Mouse (Mus musculus): ENCODE measurements at regions not wholly inside any gene's neighbourhood (a gene's known extent, or its start where the extent isn't known, plus 50 kb on each side); places are given as distances from the start of the nearest gene placed in this dataset.

DNA sequence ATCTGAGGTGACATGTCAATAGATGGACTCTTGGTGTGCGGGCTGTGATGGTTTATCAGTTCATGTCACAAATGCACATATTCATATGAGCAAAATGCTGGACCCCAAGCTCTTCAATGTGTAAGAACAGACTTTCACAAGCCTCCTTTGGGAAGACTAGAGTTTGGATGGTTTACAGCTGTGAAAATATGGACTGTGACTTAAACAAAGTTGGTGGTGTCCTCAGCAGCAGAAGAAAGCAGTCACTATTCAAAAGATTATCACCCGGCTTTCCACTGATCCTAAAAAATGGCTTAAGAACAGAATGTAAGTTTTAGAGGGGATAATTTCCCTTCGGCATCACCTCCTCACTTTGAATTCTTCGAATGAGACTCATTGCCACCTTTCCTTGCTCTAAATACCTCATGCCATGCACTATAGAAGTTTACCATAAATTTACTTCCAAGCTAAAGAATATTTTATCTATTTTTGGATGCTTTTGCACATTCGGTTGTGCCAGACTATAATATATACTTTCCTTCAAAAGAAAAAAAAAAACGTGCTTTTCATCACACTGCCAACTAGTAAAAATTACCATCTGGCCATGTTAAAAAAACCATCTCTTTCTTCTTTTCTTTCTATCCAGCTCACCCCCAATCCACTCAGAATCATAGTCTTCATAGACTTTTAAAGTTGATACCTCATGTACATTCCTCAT lies 201.2 kb downstream of the Lipi start:
- Histone ChIP-seq H3K27me3 (ENCODE audit: control insufficient read depth, insufficient read depth, low read length) (no peaks in the 10 kb centered on the region), H3K36me3 (ENCODE audit: control insufficient read depth, insufficient read depth, low read length) (no peaks in the 10 kb centered on the region), H3K4me3 (ENCODE audit: control insufficient read depth, low read depth, low read length) (no peak overlapping the region), H3K27ac (ENCODE audit: control insufficient read depth, insufficient read depth, low read depth, low read length) (no peak overlapping the region), H3K4me1 (ENCODE audit: control insufficient read depth, insufficient read depth, low read length) (no peaks in the 10 kb centered on the region)
- TF ChIP-seq CTCF (IDR thresholded peaks at IDR 0.05; ENCODE audit: control insufficient read depth, insufficient read depth, insufficient replicate concordance, low read depth, low read length) (no peak), POLR2A (IDR thresholded peaks at IDR 0.05; ENCODE audit: control insufficient read depth, low read depth, low read length) (no peak)

DNA sequence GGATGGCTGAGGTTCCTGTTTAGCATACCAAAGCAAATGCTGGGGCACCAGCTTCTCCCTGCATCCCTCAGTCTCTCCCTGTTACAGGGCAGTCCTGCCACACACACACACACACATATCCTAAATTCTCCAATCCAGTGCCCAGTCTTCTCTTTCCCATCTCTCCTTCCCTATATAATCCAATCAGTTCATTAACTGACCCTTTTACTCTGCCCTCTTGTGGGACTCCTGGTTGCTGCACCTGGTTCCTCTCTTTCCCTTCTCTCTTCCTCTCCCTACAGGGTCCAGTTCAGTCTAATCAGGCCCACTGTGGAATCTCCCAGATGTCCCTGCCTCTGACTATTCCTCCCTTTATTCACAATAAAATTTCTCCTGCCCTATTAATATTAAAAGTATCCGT lies 204.7 kb downstream of the Lipi start:
- Histone ChIP-seq H3K4me3 (ENCODE audit: control insufficient read depth, low read depth, low read length) (no peak overlapping the region), H3K36me3 (ENCODE audit: control insufficient read depth, insufficient read depth, low read length) (no peaks in the 10 kb centered on the region), H3K27me3 (ENCODE audit: control insufficient read depth, insufficient read depth, low read length) (no peaks in the 10 kb centered on the region), H3K4me1 (ENCODE audit: control insufficient read depth, insufficient read depth, low read length) (no peaks in the 10 kb centered on the region), H3K27ac (ENCODE audit: control insufficient read depth, insufficient read depth, low read depth, low read length) (no peak overlapping the region)
- no peak for TF ChIP-seq POLR2A (IDR thresholded peaks at IDR 0.05; ENCODE audit: control insufficient read depth, low read depth, low read length)
- TF ChIP-seq CTCF (IDR thresholded peaks at IDR 0.05; ENCODE audit: control insufficient read depth, insufficient read depth, insufficient replicate concordance, low read depth, low read length), result no peak

DNA sequence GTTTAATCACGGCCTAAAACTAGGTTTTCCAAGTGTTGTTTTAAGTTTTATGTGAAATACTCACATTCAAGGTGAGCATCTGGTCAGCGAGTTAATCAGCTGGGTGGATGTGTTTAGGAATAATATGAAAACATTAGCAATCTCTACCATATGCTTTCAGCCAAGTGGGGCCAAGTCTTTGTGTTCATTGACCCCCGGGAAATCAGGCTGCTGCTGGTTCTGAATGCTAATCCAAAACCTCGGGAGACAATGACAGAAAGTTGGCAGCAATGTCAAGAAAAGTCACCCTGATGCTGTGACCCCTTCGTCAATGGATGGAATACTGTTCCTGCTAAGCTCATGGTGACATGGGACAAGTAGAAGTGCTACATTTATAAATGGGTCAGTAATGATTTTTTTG lies 216.2 kb downstream of the Lipi start:
- Histone ChIP-seq H3K27ac (ENCODE audit: control insufficient read depth, insufficient read depth, low read depth, low read length) (no peak overlapping the region), H3K36me3 (ENCODE audit: control insufficient read depth, insufficient read depth, low read length) (no peaks in the 10 kb centered on the region)
- TF ChIP-seq POLR2A (IDR thresholded peaks at IDR 0.05; ENCODE audit: control insufficient read depth, low read depth, low read length), result no peak
- no peak for TF ChIP-seq CTCF (IDR thresholded peaks at IDR 0.05; ENCODE audit: control insufficient read depth, insufficient read depth, insufficient replicate concordance, low read depth, low read length)

DNA sequence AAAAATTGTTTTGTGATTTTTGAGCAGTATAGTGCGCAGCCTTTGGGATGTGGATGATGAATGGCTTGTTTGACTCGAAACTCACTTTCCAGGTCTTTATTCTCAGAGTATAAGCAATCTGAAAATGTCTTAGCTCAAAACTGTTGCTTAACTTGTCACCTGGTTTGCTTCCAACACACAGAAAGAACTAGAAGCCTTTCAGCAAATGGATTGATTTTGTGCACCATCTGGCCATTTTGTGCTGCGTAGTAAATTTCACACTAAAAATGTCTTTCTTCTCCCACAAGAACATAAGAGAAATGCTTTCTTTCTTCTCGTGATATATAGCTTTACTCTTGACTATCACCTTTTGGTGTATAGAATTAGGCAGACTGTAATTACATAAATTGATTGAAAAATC lies 219.1 kb downstream of the Lipi start:
- H3K4me3 ChIP-seq (ENCODE audit: control insufficient read depth, low read depth, low read length), result no peak overlapping the region
- H3K27ac ChIP-seq (ENCODE audit: control insufficient read depth, insufficient read depth, low read depth, low read length), result no peak overlapping the region
- H3K27me3 ChIP-seq (ENCODE audit: control insufficient read depth, insufficient read depth, low read length), result no peaks in the 10 kb centered on the region
- H3K36me3 ChIP-seq (ENCODE audit: control insufficient read depth, insufficient read depth, low read length), result no peaks in the 10 kb centered on the region
- H3K4me1 ChIP-seq (ENCODE audit: control insufficient read depth, insufficient read depth, low read length), result no peaks in the 10 kb centered on the region
- TF ChIP-seq POLR2A (IDR thresholded peaks at IDR 0.05; ENCODE audit: control insufficient read depth, low read depth, low read length), result no peak
- TF ChIP-seq CTCF (IDR thresholded peaks at IDR 0.05; ENCODE audit: control insufficient read depth, insufficient read depth, insufficient replicate concordance, low read depth, low read length), result no peak

More for the DNA sequence above, 216.2 kb downstream of the Lipi start:
- Histone ChIP-seq H3K4me1 (ENCODE audit: control insufficient read depth, insufficient read depth, low read length) (no peaks in the 10 kb centered on the region), H3K27me3 (ENCODE audit: control insufficient read depth, insufficient read depth, low read length) (no peaks in the 10 kb centered on the region), H3K4me3 (ENCODE audit: control insufficient read depth, low read depth, low read length) (no peak overlapping the region)

DNA sequence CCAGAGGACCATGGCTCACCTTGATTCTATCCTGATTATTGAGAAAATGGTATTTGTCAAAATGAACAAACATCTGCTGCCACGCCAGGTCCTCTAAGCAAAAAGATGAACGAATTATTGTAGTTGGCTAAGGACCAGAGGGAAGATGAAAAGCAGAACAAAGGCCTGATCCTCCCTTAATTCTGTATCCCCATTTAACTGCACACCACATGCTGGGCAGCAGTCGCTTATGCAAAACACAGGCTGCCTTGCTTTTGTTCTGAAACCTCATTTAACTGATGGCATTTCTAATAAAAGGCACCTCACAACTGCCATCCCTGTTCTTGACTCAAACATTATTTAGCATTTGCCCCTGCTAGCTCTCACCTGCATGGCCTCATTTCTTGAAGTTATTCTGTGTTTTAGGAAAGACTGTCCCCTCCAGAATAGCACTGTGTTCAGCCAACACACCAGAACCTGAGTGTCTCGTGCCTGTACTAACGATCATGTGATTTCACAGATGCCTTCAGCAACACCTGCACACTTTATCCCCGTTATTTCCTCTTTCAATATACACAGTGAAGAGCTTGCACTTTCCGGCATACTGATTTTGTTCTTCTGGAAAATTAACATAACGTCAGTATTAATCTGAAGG lies 220.4 kb downstream of the Lipi start:
- TF ChIP-seq CTCF (IDR thresholded peaks at IDR 0.05; ENCODE audit: control insufficient read depth, insufficient read depth, insufficient replicate concordance, low read depth, low read length) (no peak), POLR2A (IDR thresholded peaks at IDR 0.05; ENCODE audit: control insufficient read depth, low read depth, low read length) (no peak)
- Histone ChIP-seq H3K4me3 (ENCODE audit: control insufficient read depth, low read depth, low read length) (no peak overlapping the region), H3K27me3 (ENCODE audit: control insufficient read depth, insufficient read depth, low read length) (no peaks in the 10 kb centered on the region), H3K36me3 (ENCODE audit: control insufficient read depth, insufficient read depth, low read length) (no peaks in the 10 kb centered on the region), H3K4me1 (ENCODE audit: control insufficient read depth, insufficient read depth, low read length) (no peaks in the 10 kb centered on the region), H3K27ac (ENCODE audit: control insufficient read depth, insufficient read depth, low read depth, low read length) (no peak overlapping the region)

DNA sequence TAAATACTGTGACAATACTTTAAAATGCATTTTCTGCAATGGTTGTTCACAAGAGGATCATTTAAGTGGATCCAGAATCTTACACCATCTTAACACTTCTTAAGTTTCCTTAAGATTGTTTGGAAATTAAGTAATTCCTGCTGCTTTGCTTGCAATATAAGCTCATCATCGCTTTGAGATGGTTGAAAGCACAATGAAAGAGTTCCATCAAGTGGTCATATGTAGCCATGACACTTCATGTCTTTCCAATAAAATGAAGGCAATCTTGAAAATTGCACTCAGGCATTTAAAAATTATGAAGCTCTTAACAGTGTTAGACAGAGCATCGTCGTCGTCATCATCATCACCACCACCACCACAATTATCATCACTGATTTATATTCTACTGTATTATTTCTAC lies 223.8 kb downstream of the Lipi start:
- H3K27me3 ChIP-seq (ENCODE audit: control insufficient read depth, insufficient read depth, low read length), result no peaks in the 10 kb centered on the region
- H3K27ac ChIP-seq (ENCODE audit: control insufficient read depth, insufficient read depth, low read depth, low read length), result no peak overlapping the region
- no peak overlapping the region for H3K4me3 ChIP-seq (ENCODE audit: control insufficient read depth, low read depth, low read length)
- TF ChIP-seq CTCF (IDR thresholded peaks at IDR 0.05; ENCODE audit: control insufficient read depth, insufficient read depth, insufficient replicate concordance, low read depth, low read length) (no peak), POLR2A (IDR thresholded peaks at IDR 0.05; ENCODE audit: control insufficient read depth, low read depth, low read length) (no peak)
- H3K36me3 ChIP-seq (ENCODE audit: control insufficient read depth, insufficient read depth, low read length), result no peaks in the 10 kb centered on the region
- H3K4me1 ChIP-seq (ENCODE audit: control insufficient read depth, insufficient read depth, low read length), result no peaks in the 10 kb centered on the region

DNA sequence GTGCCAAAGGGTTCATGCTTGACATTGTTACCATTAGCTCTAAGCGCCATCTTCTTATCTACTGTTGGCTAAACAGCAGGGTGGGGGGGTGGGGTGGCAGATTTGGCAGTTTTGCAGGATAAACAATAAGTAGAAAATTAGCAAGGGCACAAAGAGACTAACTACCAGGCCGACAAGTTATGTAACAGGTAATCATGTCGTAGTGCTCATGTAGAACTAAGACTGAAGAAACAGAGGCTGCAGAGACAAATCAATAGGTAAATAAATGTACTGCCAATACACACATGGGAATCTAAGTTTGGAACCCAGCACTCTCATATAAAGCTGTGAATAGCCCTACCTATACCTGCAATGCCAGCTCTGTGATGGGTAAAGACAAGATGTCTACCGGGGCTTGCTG lies 225.1 kb downstream of the Lipi start:
- no peak overlapping the region for H3K27ac ChIP-seq (ENCODE audit: control insufficient read depth, insufficient read depth, low read depth, low read length)
- no peaks in the 10 kb centered on the region for H3K4me1 ChIP-seq (ENCODE audit: control insufficient read depth, insufficient read depth, low read length)
- H3K4me3 ChIP-seq (ENCODE audit: control insufficient read depth, low read depth, low read length), result no peak overlapping the region
- TF ChIP-seq POLR2A (IDR thresholded peaks at IDR 0.05; ENCODE audit: control insufficient read depth, low read depth, low read length) (no peak), CTCF (IDR thresholded peaks at IDR 0.05; ENCODE audit: control insufficient read depth, insufficient read depth, insufficient replicate concordance, low read depth, low read length) (no peak)
- no peaks in the 10 kb centered on the region for H3K36me3 ChIP-seq (ENCODE audit: control insufficient read depth, insufficient read depth, low read length)
- no peaks in the 10 kb centered on the region for H3K27me3 ChIP-seq (ENCODE audit: control insufficient read depth, insufficient read depth, low read length)
